Mouse (Mus musculus) limb, embryonic 15.5 days (tissue): ENCODE results near the gene 2310003L06Rik. TPM values are rescaled to one million over a fixed set of nuclear protein-coding genes. Genes with fewer than 3 reads are reported as not detected.

ENCODE experiments used
- polyA plus RNA-seq: library from polyadenylated mRNA; unstranded; fragments of >200 nt; fragmentation: Nextera tagmentation; extraction: Ambion mirVana; gene quantifications from 2 replicates; pipeline ENCODE4 v1.2.1, GENCODE M21; 2015

The 2310003L06Rik gene
- polyA plus RNA-seq, 1 experiment from 2014 or later, result not detected

Other genes starting within 250 kb of the 2310003L06Rik start
- not detected in 2 replicates for gene Csn1s2a, start 194.9 kb upstream of the 2310003L06Rik start, polyA plus RNA-seq
- 0.51 and 0.53 TPM in 2 replicates for gene Csn1s2b, start 161.4 kb upstream of the 2310003L06Rik start, polyA plus RNA-seq
- gene Prr27, start 143.8 kb upstream of the 2310003L06Rik start, polyA plus RNA-seq, result not detected in 2 replicates
- gene Odam, start 84.4 kb upstream of the 2310003L06Rik start, polyA plus RNA-seq, result not detected in 2 replicates
- gene Csn3, start 43.9 kb upstream of the 2310003L06Rik start, polyA plus RNA-seq, result not detected in 2 replicates
- not detected in 2 replicates for gene Gm28434, start 58 bp downstream of the 2310003L06Rik start, polyA plus RNA-seq
- not detected in 2 replicates for gene Cabs1, start 10.0 kb downstream of the 2310003L06Rik start, polyA plus RNA-seq
- not detected in 2 replicates for gene Smr3a, start 33.1 kb downstream of the 2310003L06Rik start, polyA plus RNA-seq
- gene Smr2, start 117.1 kb downstream of the 2310003L06Rik start, polyA plus RNA-seq, result 0.31 TPM in 1 of 2 replicates, not detected in the other
- gene Gm11116, start 142.1 kb downstream of the 2310003L06Rik start, polyA plus RNA-seq, result not detected in 2 replicates
- not detected in 2 replicates for gene Gm11115, start 184.6 kb downstream of the 2310003L06Rik start, polyA plus RNA-seq